14 mouse cellular contexts compared by ENCODE assay signal in genomic region chr4:104047966-104048804, GRCm38 (mm10).
DNase-seq lines count a peak whose midpoint lies in the region; ATAC-seq and TF ChIP-seq lines count a peak whose summit lies in the region.
"Had no signal": no experiment of that assay in that cellular context is flagged by ENCODE, and none has a peak within 500 bp of the region (broad histone marks: within the 10 kb centered on the region; RNA-seq: fewer than 3 reads in every experiment).

No protein-coding gene starts in this region.

- H3K9me3 ChIP-seq in lung, embryonic 16.5 days (ENCODE audit: control insufficient read depth, low read length), result no peaks in the 10 kb centered on the region
- no peaks in the 10 kb centered on the region for H3K9me3 ChIP-seq in stomach, embryonic 16.5 days (replicated peaks; ENCODE audit: control insufficient read depth, low read length)
- H3K9me3 ChIP-seq: neural tube, embryonic 12.5 days had no signal

- no peak overlapping the region for H3K4me3 ChIP-seq in layer of hippocampus, adult 2 months
- no peak overlapping the region for H3K4me3 ChIP-seq in lung, embryonic 16.5 days (ENCODE audit: low read length)
- H3K4me3 ChIP-seq in lung, adult 2 months (replicated peaks; ENCODE audit: extremely low read depth, low read depth, low read length), result no peak overlapping the region
- no peak overlapping the region for H3K4me3 ChIP-seq in stomach, embryonic 16.5 days (replicated peaks; ENCODE audit: low read length)
- H3K4me3 ChIP-seq: neural tube, embryonic 12.5 days had no signal

- H3K36me3 ChIP-seq in lung, embryonic 16.5 days (ENCODE audit: control insufficient read depth, insufficient read depth, low read length), result no peaks in the 10 kb centered on the region
- H3K36me3 ChIP-seq in stomach, embryonic 16.5 days (ENCODE audit: control insufficient read depth, insufficient read depth, low read length), result no peaks in the 10 kb centered on the region
- H3K36me3 ChIP-seq: neural tube, embryonic 12.5 days had no signal

- DNase-seq in layer of hippocampus, adult 2 months (ENCODE audit: low spot score in 2 of 2), result no peak
- DNase-seq in layer of hippocampus, postnatal 14 days (ENCODE audit: low spot score in 2 of 2), result no peak
- DNase-seq in lung, adult 2 months, result no peak
- DNase-seq in left cerebral cortex, postnatal 36 days (ENCODE audit: low spot score in 2 of 2), result peak; percentile 25 to 40
- DNase-seq in testis, postnatal 14 days (ENCODE audit: low spot score), result no peak
- DNase-seq: adrenal gland, postnatal 36 days; cerebellum, postnatal 14 days; heart, postnatal 10 days; kidney, postnatal 10 days had no signal

- WGBS in lung, embryonic 16.5 days, result 26% methylated on average over 7 of the region's 7 CpGs
- 42% methylated on average over 7 of the region's 7 CpGs for WGBS in lung, adult 2 months
- WGBS in stomach, embryonic 16.5 days, result 33% methylated on average over 7 of the region's 7 CpGs

- peak overlapping the region; percentile 40 for H3K4me2 ChIP-seq in lung, embryonic 16.5 days (ENCODE audit: low read depth, low read length)
- no peak overlapping the region; the same call in 1 of the 2 replicates for H3K4me2 ChIP-seq in stomach, embryonic 16.5 days (ENCODE audit: low read depth, low read length)
- H3K4me2 ChIP-seq: neural tube, embryonic 12.5 days had no signal

- ATAC-seq in lung, embryonic 16.5 days (ENCODE audit: low read depth), result peak; percentile 59; the same call in 1 of the 2 replicates
- no peak for ATAC-seq in stomach, embryonic 16.5 days (ENCODE audit: insufficient read depth, low FRiP score)
- ATAC-seq: activated CD4-positive, CD25-positive, alpha-beta regulatory T cell, adult 4 months; hindbrain, embryonic 16.5 days had no signal

- TF ChIP-seq POLR2A in lung, adult 2 months (IDR thresholded peaks at IDR 0.05; ENCODE audit: borderline replicate concordance, extremely low read depth, low read depth, low read length), result no peak

- intact Hi-C loops in left cerebral cortex, postnatal 36 days (cut with DNase I), result no loop called here

- peak overlapping the region; percentile 59 for H3K27ac ChIP-seq in layer of hippocampus, adult 2 months
- H3K27ac ChIP-seq in lung, embryonic 16.5 days (ENCODE audit: low read length), result peak overlapping the region; percentile 77
- peak overlapping the region; percentile 42; the same call in 1 of the 2 replicates for H3K27ac ChIP-seq in stomach, embryonic 16.5 days (ENCODE audit: low read length)
- H3K27ac ChIP-seq: neural tube, embryonic 12.5 days had no signal

- H3K4me1 ChIP-seq in lung, embryonic 16.5 days (replicated peaks; ENCODE audit: control insufficient read depth, insufficient read depth, low read length), result peaks cover 16% of the 10 kb centered on the region
- no peaks in the 10 kb centered on the region for H3K4me1 ChIP-seq in lung, adult 2 months (ENCODE audit: control insufficient read depth, insufficient read depth, low read length)
- H3K4me1 ChIP-seq in stomach, embryonic 16.5 days (ENCODE audit: control insufficient read depth, insufficient read depth, low read length), result peaks cover 5% of the 10 kb centered on the region; the same call in 1 of the 2 replicates
- H3K4me1 ChIP-seq: neural tube, embryonic 12.5 days had no signal

- no peak for TF ChIP-seq CTCF in layer of hippocampus, adult 2 months (conservative IDR thresholded peaks at IDR 0.05)
- no peak for TF ChIP-seq CTCF in lung, adult 2 months (IDR thresholded peaks at IDR 0.05; ENCODE audit: insufficient read depth, low read length)

- no peak overlapping the region for H3K9ac ChIP-seq in lung, embryonic 16.5 days (ENCODE audit: low read length)
- H3K9ac ChIP-seq in stomach, embryonic 16.5 days (ENCODE audit: low read length), result no peak overlapping the region
- H3K9ac ChIP-seq: neural tube, embryonic 12.5 days had no signal

- H3K27me3 ChIP-seq in lung, embryonic 16.5 days (ENCODE audit: control insufficient read depth, insufficient read depth, low read depth, low read length), result no peaks in the 10 kb centered on the region
- no peaks in the 10 kb centered on the region for H3K27me3 ChIP-seq in stomach, embryonic 16.5 days (ENCODE audit: control insufficient read depth, insufficient read depth, low read length)
- H3K27me3 ChIP-seq: neural tube, embryonic 12.5 days had no signal

Comparison
In these comparisons a context has a peak if more than half of its experiments do, and no peak if none do; other contexts are left out.
1. DNase-seq: peak in left cerebral cortex, postnatal 36 days (2 of 2); none in layer of hippocampus, adult 2 months (0 of 2), layer of hippocampus, postnatal 14 days (0 of 2), lung, adult 2 months (single experiment) and testis, postnatal 14 days (single experiment).
2. Peak in every context shown above with its lines, with median percentiles within 50 percentile points of each other: H3K27ac ChIP-seq.